Mouse (Mus musculus): ENCODE results near the gene Zranb1.

The Zranb1 gene

GRCm38 (mm10) chr7:132999061-132999460 lies 68.1 kb downstream of the Zranb1 start:
- in situ Hi-C loops (cut with MboI, MseI), result no loop called here

GRCm38 (mm10) chr7:133001388-133001787 lies 70.4 kb downstream of the Zranb1 start:
- in situ Hi-C loops (cut with MboI, MseI), result no loop called here

GRCm38 (mm10) chr7:133002271-133002670 lies 71.3 kb downstream of the Zranb1 start:
- in situ Hi-C loops (cut with MboI, MseI), result no loop called here

GRCm38 (mm10) chr7:133003421-133003820 lies 72.5 kb downstream of the Zranb1 start:
- in situ Hi-C loops (cut with MboI, MseI), result no loop called here

- in situ Hi-C loops (cut with MboI, MseI), result no loop called here
Measured at GRCm38 (mm10) chr7:133005772-133006171, 74.8 kb downstream of the Zranb1 start.

GRCm38 (mm10) chr7:133007343-133007742 lies 76.4 kb downstream of the Zranb1 start:
- in situ Hi-C loops (cut with MboI, MseI), result no loop called here

- in situ Hi-C loops (cut with MboI, MseI), result no loop called here
Measured at GRCm38 (mm10) chr7:133008663-133009062, 77.7 kb downstream of the Zranb1 start.

- in situ Hi-C loops (cut with MboI, MseI), result loop anchor here (10.0 kb wide), 1 partner anchor 1435 kb away; no protein-coding TSS in a partner anchor
Measured at GRCm38 (mm10) chr7:133009676-133010075, 78.7 kb downstream of the Zranb1 start.

GRCm38 (mm10) chr7:133010477-133010876 lies 79.5 kb downstream of the Zranb1 start:
- in situ Hi-C loops (cut with MboI, MseI), result loop anchor here (10.0 kb wide), 1 partner anchor 1436 kb away; no protein-coding TSS in a partner anchor

GRCm38 (mm10) chr7:133011191-133011590 lies 80.2 kb downstream of the Zranb1 start:
- in situ Hi-C loops (cut with MboI, MseI), result loop anchor here (10.0 kb wide), 1 partner anchor 1436 kb away; no protein-coding TSS in a partner anchor

- in situ Hi-C loops (cut with MboI, MseI), result loop anchor here (10.0 kb wide), 1 partner anchor 1437 kb away; no protein-coding TSS in a partner anchor
Measured at GRCm38 (mm10) chr7:133011611-133012010, 80.7 kb downstream of the Zranb1 start.

- in situ Hi-C loops (cut with MboI, MseI), result loop anchor here (10.0 kb wide), 1 partner anchor 1438 kb away; no protein-coding TSS in a partner anchor
Measured at GRCm38 (mm10) chr7:133012637-133013366, 81.9 kb downstream of the Zranb1 start.

GRCm38 (mm10) chr7:133013923-133014322 lies 83.0 kb downstream of the Zranb1 start:
- in situ Hi-C loops (cut with MboI, MseI), result loop anchor here (10.0 kb wide), 1 partner anchor 1439 kb away; no protein-coding TSS in a partner anchor

GRCm38 (mm10) chr7:133014631-133015030 lies 83.7 kb downstream of the Zranb1 start:
- in situ Hi-C loops (cut with MboI, MseI), result loop anchor here (10.0 kb wide), 1 partner anchor 1440 kb away; no protein-coding TSS in a partner anchor

- in situ Hi-C loops (cut with MboI, MseI), result loop anchor here (10.0 kb wide), 1 partner anchor 1441 kb away; no protein-coding TSS in a partner anchor
Measured at GRCm38 (mm10) chr7:133015416-133016070, 84.6 kb downstream of the Zranb1 start.

GRCm38 (mm10) chr7:133018961-133019360 lies 88.0 kb downstream of the Zranb1 start:
- in situ Hi-C loops (cut with MboI, MseI), result loop anchor here (10.0 kb wide), 1 partner anchor 1444 kb away; no protein-coding TSS in a partner anchor

- in situ Hi-C loops (cut with MboI, MseI), result loop anchor here (10.0 kb wide), 1 partner anchor 1445 kb away; no protein-coding TSS in a partner anchor
Measured at GRCm38 (mm10) chr7:133019481-133020020, 88.6 kb downstream of the Zranb1 start.

- in situ Hi-C loops (cut with MboI, MseI), result no loop called here
Measured at GRCm38 (mm10) chr7:133024694-133025093, 93.8 kb downstream of the Zranb1 start.

GRCm38 (mm10) chr7:133027930-133028329 lies 97.0 kb downstream of the Zranb1 start:
- in situ Hi-C loops (cut with MboI, MseI), result no loop called here

- in situ Hi-C loops (cut with MboI, MseI), result no loop called here
Measured at GRCm38 (mm10) chr7:133029004-133029403, 98.1 kb downstream of the Zranb1 start.

- in situ Hi-C loops (cut with MboI, MseI), result loop anchor here (10.0 kb wide), 1 partner anchor 605 kb away; the partner anchor contains the start of gene Edrf1
Measured at GRCm38 (mm10) chr7:133029496-133030047, 98.6 kb downstream of the Zranb1 start.
